Mouse (Mus musculus): Measurements from ENCODE around the gene Fgd2. TPM values are rescaled to one million over a fixed set of nuclear protein-coding genes. Genes with fewer than 3 reads are reported as not detected.
A peak's percentile ranks its signal among the peaks of the same experiment; 100 is the strongest.
"Not testable (repeated sequence)": the region's sequence is repeated elsewhere in the genome, so short reads cannot be mapped to it uniquely, and the experiment has no call there.

The Fgd2 gene
- polyA plus RNA-seq, 1 experiment from 2014 or later = 6.5 TPM

DNA sequence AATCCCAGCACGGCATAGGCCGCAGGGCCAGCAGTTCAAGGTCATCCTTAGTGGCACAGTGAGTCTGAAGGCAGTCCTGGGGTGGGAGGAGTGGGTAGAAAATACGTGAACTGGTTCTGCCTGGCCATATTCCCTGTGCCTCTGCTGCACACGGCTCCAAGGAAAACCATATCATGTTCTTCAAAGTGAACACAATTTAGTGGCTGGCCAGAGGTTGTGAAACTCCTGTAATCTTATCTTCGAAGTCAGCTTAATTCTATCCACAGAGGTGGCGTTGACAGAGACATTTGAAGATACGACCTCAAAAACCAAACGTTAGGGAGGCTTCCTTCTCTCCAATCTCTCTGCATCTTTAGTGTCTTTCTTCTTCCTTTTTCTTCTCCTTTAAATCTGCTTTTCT is 30.6 kb downstream of the Fgd2 start:
- H3K9ac ChIP-seq = no peak overlapping the region
- no peaks in the 10 kb centered on the region for H3K27me3 ChIP-seq
- H3K9me3 ChIP-seq (replicated peaks) = no peaks in the 10 kb centered on the region
- ATAC-seq (ENCODE audit: insufficient read depth) = no peak
- no peaks in the 10 kb centered on the region for H3K36me3 ChIP-seq (replicated peaks)
- H3K4me3 ChIP-seq (replicated peaks) = no peak overlapping the region
- 22% methylated on average over 8 of the region's 8 CpGs for WGBS (ENCODE audit: insufficient replicate concordance)
- H3K4me1 ChIP-seq (replicated peaks) = peaks cover 51% of the 10 kb centered on the region
- no peak overlapping the region for H3K27ac ChIP-seq (replicated peaks)
- H3K4me2 ChIP-seq = no peak overlapping the region

DNA sequence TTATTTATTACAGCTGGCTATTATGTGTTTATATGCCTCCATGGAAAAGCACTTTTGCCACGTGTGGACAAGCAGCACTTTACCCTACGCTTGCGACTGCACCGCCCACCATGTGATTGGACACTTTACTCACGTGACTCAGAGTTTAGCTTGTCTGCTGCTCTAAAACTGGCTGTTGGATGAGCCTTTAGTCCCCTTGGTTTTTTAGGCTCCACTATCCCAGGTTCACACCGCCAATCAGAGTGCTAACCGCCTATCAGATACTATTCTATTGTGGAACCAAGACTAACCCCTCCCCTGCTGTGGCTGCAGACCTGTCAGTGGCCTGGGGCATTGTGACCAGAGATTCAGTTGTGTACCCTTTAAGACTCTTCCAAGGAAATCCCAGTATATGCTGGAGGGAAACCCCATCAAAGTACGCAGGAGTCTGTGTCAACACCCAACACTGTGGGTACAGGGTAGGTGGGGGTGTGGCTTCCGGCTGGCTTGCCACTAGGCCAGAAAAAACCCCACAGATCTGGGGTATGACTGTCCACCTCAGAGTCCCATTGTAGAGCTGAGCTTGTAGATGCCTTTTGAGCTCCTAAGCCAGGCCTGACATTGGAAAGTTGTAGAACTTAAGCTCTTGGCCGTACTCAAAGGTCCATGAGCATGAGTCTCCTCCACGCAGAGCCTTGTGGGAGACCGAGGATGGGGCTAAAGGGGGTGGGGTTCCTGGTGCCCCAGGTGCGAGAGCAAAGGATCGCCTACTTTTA is 32.8 kb downstream of the Fgd2 start:
- Histone ChIP-seq H3K27ac (replicated peaks) (peak overlapping the region; percentile 71; the same call in 1 of the 2 replicates), H3K4me2 (no peak overlapping the region; the same call in 1 of the 2 replicates), H3K9me3 (replicated peaks) (no peaks in the 10 kb centered on the region), H3K4me3 (replicated peaks) (no peak overlapping the region), H3K36me3 (replicated peaks) (no peaks in the 10 kb centered on the region), H3K9ac (no peak overlapping the region), H3K27me3 (peaks cover 4% of the 10 kb centered on the region; the same call in 1 of the 2 replicates), H3K4me1 (replicated peaks) (peaks cover 73% of the 10 kb centered on the region)
- WGBS (ENCODE audit: insufficient replicate concordance) = 35% methylated on average over 14 of the region's 14 CpGs
- no peak for ATAC-seq (ENCODE audit: insufficient read depth)

DNA sequence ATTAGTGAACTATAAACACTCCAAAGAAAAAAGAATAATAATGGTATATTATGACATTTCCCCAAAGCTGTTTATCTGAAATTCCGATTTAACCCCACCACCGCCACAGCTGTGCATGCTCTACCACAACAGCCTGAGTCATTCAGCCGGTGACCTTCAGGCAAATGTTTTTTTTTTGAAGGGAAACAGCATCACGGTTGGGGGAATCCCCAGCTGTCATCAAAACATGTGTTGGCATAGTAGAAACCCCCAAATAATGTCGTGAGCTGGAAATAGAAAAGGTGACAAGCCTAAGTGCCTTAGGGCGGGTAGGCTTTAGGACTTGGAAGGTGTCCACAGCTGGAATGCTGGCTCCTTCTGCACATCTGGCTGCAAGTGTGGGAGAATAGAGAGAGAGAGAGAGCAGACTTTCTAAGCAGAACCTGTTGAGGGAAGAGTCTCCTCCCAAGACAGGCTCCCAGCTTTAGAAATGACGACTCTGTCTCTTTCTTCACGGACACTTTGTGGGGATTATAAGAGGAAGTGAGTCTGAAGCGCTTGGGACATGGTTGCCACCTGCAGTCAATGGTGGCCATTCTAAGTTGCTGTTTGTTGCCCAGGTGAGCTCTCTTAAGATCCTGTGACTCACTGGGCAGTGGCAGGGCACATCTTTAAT is 33.5 kb downstream of the Fgd2 start:
- no peaks in the 10 kb centered on the region for H3K36me3 ChIP-seq (replicated peaks)
- peak overlapping the region; percentile 71 for H3K27ac ChIP-seq (replicated peaks)
- H3K4me3 ChIP-seq (replicated peaks) = no peak overlapping the region
- no peak overlapping the region for H3K9ac ChIP-seq
- no peaks in the 10 kb centered on the region for H3K9me3 ChIP-seq (replicated peaks)
- peaks cover 7% of the 10 kb centered on the region; the same call in 1 of the 2 replicates for H3K27me3 ChIP-seq
- ATAC-seq (ENCODE audit: insufficient read depth) = no peak
- WGBS (ENCODE audit: insufficient replicate concordance) = 22% methylated on average over 9 of the region's 9 CpGs
- 0 out of 2 replicates have a peak overlapping the region, but pooled peaks have one; percentile 42 for H3K4me2 ChIP-seq
- H3K4me1 ChIP-seq (replicated peaks) = peaks cover 80% of the 10 kb centered on the region

GRCm38 (mm10) chr17:29394761-29395160 is 34.0 kb downstream of the Fgd2 start:
- not testable (repeated sequence) for H3K27me3 ChIP-seq; H3K4me3 ChIP-seq (replicated peaks); ATAC-seq (ENCODE audit: insufficient read depth); H3K9me3 ChIP-seq (replicated peaks); H3K9ac ChIP-seq; H3K36me3 ChIP-seq (replicated peaks)
- peaks cover 85% of the 10 kb centered on the region for H3K4me1 ChIP-seq (replicated peaks)
- peak overlapping the region; percentile 71 for H3K27ac ChIP-seq (replicated peaks)
- WGBS (ENCODE audit: insufficient replicate concordance) = 26% methylated on average over 2 of the region's 2 CpGs
- H3K4me2 ChIP-seq = peak overlapping the region; percentile 42; the same call in 1 of the 2 replicates

DNA sequence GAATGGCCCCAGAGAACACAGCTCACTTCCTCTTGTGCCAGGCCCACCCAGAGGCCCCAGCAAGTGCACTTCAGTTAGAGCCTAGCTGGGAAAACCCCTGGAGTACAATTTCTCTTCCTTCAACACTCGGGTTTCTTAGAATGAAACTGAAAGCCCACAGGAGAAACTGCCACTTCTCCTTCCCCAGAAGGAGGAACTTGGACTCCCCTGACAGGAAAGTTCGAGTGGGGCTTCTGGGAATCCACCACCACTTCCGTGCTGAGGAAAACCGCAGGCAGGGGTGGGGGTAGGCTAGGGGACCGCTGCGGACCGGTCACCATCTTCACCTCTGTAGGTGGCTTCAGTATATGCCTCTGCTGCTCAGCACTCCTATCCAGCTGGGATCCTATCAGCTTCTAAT is 34.7 kb downstream of the Fgd2 start:
- peak overlapping the region; percentile 42 for H3K4me2 ChIP-seq
- peak overlapping the region; percentile 71 for H3K27ac ChIP-seq (replicated peaks)
- no peak for ATAC-seq (ENCODE audit: insufficient read depth)
- H3K27me3 ChIP-seq = peaks cover 7% of the 10 kb centered on the region; the same call in 1 of the 2 replicates
- H3K9ac ChIP-seq = no peak overlapping the region
- WGBS (ENCODE audit: insufficient replicate concordance) = 6% methylated on average over 7 of the region's 7 CpGs
- H3K4me3 ChIP-seq (replicated peaks) = no peak overlapping the region
- peaks cover 90% of the 10 kb centered on the region for H3K4me1 ChIP-seq (replicated peaks)
- no peaks in the 10 kb centered on the region for H3K36me3 ChIP-seq (replicated peaks)
- no peaks in the 10 kb centered on the region for H3K9me3 ChIP-seq (replicated peaks)

DNA sequence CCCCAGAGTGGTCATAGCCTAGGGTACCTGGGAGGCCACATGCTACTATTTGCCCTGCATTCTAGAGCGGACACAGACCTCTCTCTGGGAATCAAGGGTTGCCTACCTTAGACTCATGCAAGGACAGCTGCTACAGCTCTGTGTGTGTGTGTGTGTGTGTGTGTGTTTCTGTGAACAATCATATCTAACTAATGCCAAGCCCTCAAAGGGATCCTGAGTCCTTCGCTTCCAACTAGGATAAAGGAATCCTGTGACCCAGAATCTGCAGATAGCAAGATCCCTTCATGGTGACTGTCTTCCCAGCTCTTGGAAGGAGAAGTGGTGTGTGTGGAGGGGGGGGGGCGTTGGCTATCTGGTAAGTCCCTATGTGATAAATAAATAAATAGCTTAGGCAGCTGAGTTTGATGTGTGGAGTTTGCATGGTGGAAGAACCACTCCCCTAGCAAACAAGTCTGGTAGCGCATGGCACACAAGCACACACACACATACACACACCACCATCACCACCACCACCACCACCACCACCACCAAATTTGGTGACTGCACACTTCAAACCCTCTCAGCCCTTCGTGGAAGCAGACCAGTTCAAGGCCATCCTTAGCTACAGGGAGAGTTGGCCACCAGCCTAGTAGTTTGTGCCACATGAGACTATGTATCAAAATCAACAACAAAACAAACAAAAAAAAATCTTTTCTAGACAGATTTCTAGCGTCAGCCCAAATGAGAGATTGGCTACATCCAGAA is 35.5 kb downstream of the Fgd2 start:
- no peak for ATAC-seq (ENCODE audit: insufficient read depth)
- Histone ChIP-seq H3K36me3 (replicated peaks) (no peaks in the 10 kb centered on the region), H3K27ac (replicated peaks) (peak overlapping the region; percentile 9; the same call in 1 of the 2 replicates), H3K9me3 (replicated peaks) (no peaks in the 10 kb centered on the region), H3K9ac (peak overlapping the region; percentile 49), H3K4me3 (replicated peaks) (no peak overlapping the region), H3K4me1 (replicated peaks) (peaks cover 86% of the 10 kb centered on the region), H3K27me3 (peaks cover 7% of the 10 kb centered on the region; the same call in 1 of the 2 replicates), H3K4me2 (peak overlapping the region; percentile 72; the same call in 1 of the 2 replicates)
- 48% methylated on average over 6 of the region's 6 CpGs for WGBS (ENCODE audit: insufficient replicate concordance)

- Histone ChIP-seq H3K4me2 (peak overlapping the region; percentile 72), H3K4me1 (replicated peaks) (peaks cover 82% of the 10 kb centered on the region), H3K9me3 (replicated peaks) (no peaks in the 10 kb centered on the region), H3K36me3 (replicated peaks) (no peaks in the 10 kb centered on the region), H3K9ac (peak overlapping the region; percentile 49), H3K27me3 (peaks cover 11% of the 10 kb centered on the region), H3K4me3 (replicated peaks) (peak overlapping the region; percentile 7; the same call in 1 of the 2 replicates), H3K27ac (replicated peaks) (peak overlapping the region; percentile 76)
- 13% methylated on average over 6 of the region's 6 CpGs for WGBS (ENCODE audit: insufficient replicate concordance)
- ATAC-seq (ENCODE audit: insufficient read depth) = peak; percentile 56
Observed at GRCm38 (mm10) chr17:29396821-29397242, 36.1 kb downstream of the Fgd2 start.

GRCm38 (mm10) chr17:29397480-29398433 is 37.0 kb downstream of the Fgd2 start:
- peak; percentile 64 for ATAC-seq (ENCODE audit: insufficient read depth)
- peaks cover 74% of the 10 kb centered on the region for H3K4me1 ChIP-seq (replicated peaks)
- no peaks in the 10 kb centered on the region for H3K36me3 ChIP-seq (replicated peaks)
- H3K27me3 ChIP-seq = peaks cover 13% of the 10 kb centered on the region
- WGBS (ENCODE audit: insufficient replicate concordance) = 1% methylated on average over 27 of the region's 27 CpGs
- H3K27ac ChIP-seq (replicated peaks) = peak overlapping the region; percentile 76
- H3K9ac ChIP-seq = peak overlapping the region; percentile 49
- H3K9me3 ChIP-seq (replicated peaks) = no peaks in the 10 kb centered on the region
- H3K4me2 ChIP-seq = peak overlapping the region; percentile 72
- peak overlapping the region; percentile 45 for H3K4me3 ChIP-seq (replicated peaks)

- Histone ChIP-seq H3K9me3 (replicated peaks) (no peaks in the 10 kb centered on the region), H3K27ac (replicated peaks) (peak overlapping the region; percentile 76), H3K4me3 (replicated peaks) (peak overlapping the region; percentile 45), H3K27me3 (peaks cover 13% of the 10 kb centered on the region), H3K9ac (peak overlapping the region; percentile 49), H3K4me2 (peak overlapping the region; percentile 72), H3K4me1 (replicated peaks) (peaks cover 66% of the 10 kb centered on the region), H3K36me3 (replicated peaks) (no peaks in the 10 kb centered on the region)
- 23% methylated on average over 17 of the region's 17 CpGs for WGBS (ENCODE audit: insufficient replicate concordance)
- no peak for ATAC-seq (ENCODE audit: insufficient read depth)
Observed at GRCm38 (mm10) chr17:29398434-29399026, 37.8 kb downstream of the Fgd2 start.

Measured in liver, embryonic 15.5 days (tissue).